Mouse (Mus musculus): ENCODE measurements around the gene Sv2b. TPM values are rescaled to one million over a fixed set of nuclear protein-coding genes. Genes with fewer than 3 reads are reported as not detected.

The Sv2b gene
- polyA plus RNA-seq, 1 experiment from 2014 or later, result 0.67 TPM

- Histone ChIP-seq H3K27me3 (ENCODE audit: control insufficient read depth, insufficient read depth, low read length) (no peaks in the 10 kb centered on the region), H3K9ac (ENCODE audit: low read length) (no peak overlapping the region), H3K4me3 (ENCODE audit: low read depth, low read length) (no peak overlapping the region), H3K27ac (replicated peaks) (no peak overlapping the region), H3K36me3 (ENCODE audit: control insufficient read depth, insufficient read depth, low read length) (no peaks in the 10 kb centered on the region), H3K4me1 (replicated peaks; ENCODE audit: control insufficient read depth, insufficient read depth) (no peaks in the 10 kb centered on the region), H3K9me3 (ENCODE audit: control insufficient read depth, low read length) (no peaks in the 10 kb centered on the region), H3K4me2 (replicated peaks; ENCODE audit: low read depth) (no peak overlapping the region)
- TF ChIP-seq EP300 (optimal IDR thresholded peaks at IDR 0.05) (no peak), CTCF (IDR thresholded peaks at IDR 0.05; ENCODE audit: low read depth) (no peak)
- DNase-seq (ENCODE audit: low spot score), result no peak
- no peak for ATAC-seq (ENCODE audit: low FRiP score, low TSS enrichment)
- WGBS, result 68% methylated on average over 8 of the region's 8 CpGs
Measured at GRCm38 (mm10) chr7:75253611-75254250, 55.3 kb downstream of the Sv2b start.

GRCm38 (mm10) chr7:75240754-75241507 is 68.1 kb downstream of the Sv2b start:
- no peak overlapping the region for H3K9ac ChIP-seq (ENCODE audit: low read length)
- no peaks in the 10 kb centered on the region for H3K9me3 ChIP-seq (ENCODE audit: control insufficient read depth, low read length)
- H3K4me2 ChIP-seq (replicated peaks; ENCODE audit: low read depth), result no peak overlapping the region
- ATAC-seq (ENCODE audit: low FRiP score, low TSS enrichment) (no peak; the same call in 1 of the 2 replicates), DNase-seq (ENCODE audit: low spot score) (no peak)
- H3K4me1 ChIP-seq (replicated peaks; ENCODE audit: control insufficient read depth, insufficient read depth), result no peaks in the 10 kb centered on the region
- no peaks in the 10 kb centered on the region for H3K27me3 ChIP-seq (ENCODE audit: control insufficient read depth, insufficient read depth, low read length)
- TF ChIP-seq CTCF (IDR thresholded peaks at IDR 0.05; ENCODE audit: low read depth) (no peak), EP300 (optimal IDR thresholded peaks at IDR 0.05) (no peak)
- H3K27ac ChIP-seq (replicated peaks), result no peak overlapping the region
- H3K36me3 ChIP-seq (ENCODE audit: control insufficient read depth, insufficient read depth, low read length), result no peaks in the 10 kb centered on the region
- 40% methylated on average over 8 of the region's 8 CpGs for WGBS
- no peak overlapping the region for H3K4me3 ChIP-seq (ENCODE audit: low read depth, low read length)

GRCm38 (mm10) chr7:75236386-75236785 is 72.7 kb downstream of the Sv2b start:
- TF ChIP-seq EP300 (optimal IDR thresholded peaks at IDR 0.05) (no peak), CTCF (IDR thresholded peaks at IDR 0.05; ENCODE audit: low read depth) (no peak)
- ATAC-seq (ENCODE audit: low FRiP score, low TSS enrichment), result no peak
- Histone ChIP-seq H3K4me2 (replicated peaks; ENCODE audit: low read depth) (no peak overlapping the region), H3K9ac (ENCODE audit: low read length) (no peak overlapping the region), H3K36me3 (ENCODE audit: control insufficient read depth, insufficient read depth, low read length) (no peaks in the 10 kb centered on the region), H3K9me3 (ENCODE audit: control insufficient read depth, low read length) (no peaks in the 10 kb centered on the region), H3K4me1 (replicated peaks; ENCODE audit: control insufficient read depth, insufficient read depth) (no peaks in the 10 kb centered on the region), H3K4me3 (ENCODE audit: low read depth, low read length) (no peak overlapping the region), H3K27me3 (ENCODE audit: control insufficient read depth, insufficient read depth, low read length) (no peaks in the 10 kb centered on the region), H3K27ac (replicated peaks) (no peak overlapping the region)
- DNase-seq (ENCODE audit: low spot score), result no peak
- WGBS, result 79% methylated on average over 1 of the region's 1 CpGs

DNA sequence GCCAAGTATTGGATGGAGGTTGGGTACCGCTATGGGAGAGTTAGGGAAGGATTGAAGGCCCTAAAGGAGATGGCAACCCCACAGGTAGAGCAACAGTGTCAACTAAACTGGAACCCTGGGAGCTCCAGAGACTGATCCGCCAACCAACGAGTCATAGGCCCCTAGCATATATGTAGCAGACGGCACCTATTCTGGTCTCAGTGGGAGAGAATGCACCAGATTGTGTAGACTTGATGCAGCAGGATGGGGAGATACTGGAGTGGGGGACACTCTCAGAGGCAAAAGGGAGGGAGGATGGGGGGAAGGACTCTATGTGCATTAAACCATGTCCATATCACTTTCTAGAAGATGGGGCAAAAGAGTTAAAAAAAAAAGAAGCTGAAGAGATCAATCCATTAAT is 84.9 kb downstream of the Sv2b start:
- Histone ChIP-seq H3K4me3 (ENCODE audit: low read depth, low read length) (no peak overlapping the region), H3K27ac (replicated peaks) (no peak overlapping the region), H3K27me3 (ENCODE audit: control insufficient read depth, insufficient read depth, low read length) (no peaks in the 10 kb centered on the region), H3K4me1 (replicated peaks; ENCODE audit: control insufficient read depth, insufficient read depth) (no peaks in the 10 kb centered on the region), H3K36me3 (ENCODE audit: control insufficient read depth, insufficient read depth, low read length) (no peaks in the 10 kb centered on the region), H3K9ac (ENCODE audit: low read length) (no peak overlapping the region), H3K9me3 (ENCODE audit: control insufficient read depth, low read length) (no peaks in the 10 kb centered on the region), H3K4me2 (replicated peaks; ENCODE audit: low read depth) (no peak overlapping the region)
- 93% methylated on average over 4 of the region's 4 CpGs for WGBS
- no peak for DNase-seq (ENCODE audit: low spot score)
- ATAC-seq (ENCODE audit: low FRiP score, low TSS enrichment), result no peak
- TF ChIP-seq CTCF (IDR thresholded peaks at IDR 0.05; ENCODE audit: low read depth) (no peak), EP300 (optimal IDR thresholded peaks at IDR 0.05) (no peak)

- Histone ChIP-seq H3K4me2 (replicated peaks; ENCODE audit: low read depth) (no peak overlapping the region), H3K9ac (ENCODE audit: low read length) (no peak overlapping the region), H3K36me3 (ENCODE audit: control insufficient read depth, insufficient read depth, low read length) (no peaks in the 10 kb centered on the region), H3K9me3 (ENCODE audit: control insufficient read depth, low read length) (no peaks in the 10 kb centered on the region), H3K4me1 (replicated peaks; ENCODE audit: control insufficient read depth, insufficient read depth) (no peaks in the 10 kb centered on the region), H3K27ac (replicated peaks) (no peak overlapping the region), H3K4me3 (ENCODE audit: low read depth, low read length) (no peak overlapping the region), H3K27me3 (ENCODE audit: control insufficient read depth, insufficient read depth, low read length) (no peaks in the 10 kb centered on the region)
- no peak for TF ChIP-seq CTCF (IDR thresholded peaks at IDR 0.05; ENCODE audit: low read depth)
- no peak for TF ChIP-seq EP300 (optimal IDR thresholded peaks at IDR 0.05)
- no peak for DNase-seq (ENCODE audit: low spot score)
- no peak for ATAC-seq (ENCODE audit: low FRiP score, low TSS enrichment)
- 52% methylated on average over 7 of the region's 7 CpGs for WGBS
Measured at GRCm38 (mm10) chr7:75222704-75223431, 86.2 kb downstream of the Sv2b start.

All from stomach, postnatal 0 days (tissue).